Mouse (Mus musculus): ENCODE data around the gene Dynlt1f. TPM values are rescaled to one million over a fixed set of nuclear protein-coding genes. Genes with fewer than 3 reads are reported as not detected.
A peak's percentile ranks its signal among the peaks of the same experiment; 100 is the strongest.
"Not testable (repeated sequence)": the region's sequence is repeated elsewhere in the genome, so short reads cannot be mapped to it uniquely, and the experiment has no call there.

Dynlt1f gene
- polyA plus RNA-seq, 1 experiment from 2014 or later, result 308 TPM

GRCm38 (mm10) chr17:6691596-6691995, 35.9 kb upstream of the Dynlt1f start:
- not testable (repeated sequence) for H3K4me2 ChIP-seq; ATAC-seq (ENCODE audit: low FRiP score); H3K4me1 ChIP-seq (ENCODE audit: control insufficient read depth, insufficient read depth, low read length); H3K36me3 ChIP-seq (ENCODE audit: control insufficient read depth, insufficient read depth, low read length); H3K9ac ChIP-seq (ENCODE audit: low read length); H3K27ac ChIP-seq (ENCODE audit: low read depth, low read length); H3K27me3 ChIP-seq (ENCODE audit: control insufficient read depth, insufficient read depth, low read length); H3K9me3 ChIP-seq (ENCODE audit: control insufficient read depth, low read length); H3K4me3 ChIP-seq (ENCODE audit: low read depth, low read length)
- DNase-seq (ENCODE audit: low spot score, missing footprints), result peak; percentile 91
- WGBS, result 21% methylated on average over 2 of the region's 2 CpGs

GRCm38 (mm10) chr17:6689344-6689743, 33.6 kb upstream of the Dynlt1f start:
- H3K36me3 ChIP-seq (ENCODE audit: control insufficient read depth, insufficient read depth, low read length); ATAC-seq (ENCODE audit: low FRiP score); H3K4me3 ChIP-seq (ENCODE audit: low read depth, low read length): not testable (repeated sequence)

GRCm38 (mm10) chr17:6686299-6686971, 30.7 kb upstream of the Dynlt1f start:
- H3K4me3 ChIP-seq (ENCODE audit: low read depth, low read length); H3K9ac ChIP-seq (ENCODE audit: low read length); H3K36me3 ChIP-seq (ENCODE audit: control insufficient read depth, insufficient read depth, low read length); H3K27ac ChIP-seq (ENCODE audit: low read depth, low read length); ATAC-seq (ENCODE audit: low FRiP score); DNase-seq (ENCODE audit: low spot score, missing footprints); H3K4me2 ChIP-seq; H3K27me3 ChIP-seq (ENCODE audit: control insufficient read depth, insufficient read depth, low read length); H3K4me1 ChIP-seq (ENCODE audit: control insufficient read depth, insufficient read depth, low read length); H3K9me3 ChIP-seq (ENCODE audit: control insufficient read depth, low read length): not testable (repeated sequence)
- 94% methylated on average over 2 of the region's 4 CpGs for WGBS

More at GRCm38 (mm10) chr17:6689344-6689743, 33.6 kb upstream of the Dynlt1f start:
- DNase-seq (ENCODE audit: low spot score, missing footprints); H3K27me3 ChIP-seq (ENCODE audit: control insufficient read depth, insufficient read depth, low read length); H3K4me2 ChIP-seq; H3K9ac ChIP-seq (ENCODE audit: low read length); H3K9me3 ChIP-seq (ENCODE audit: control insufficient read depth, low read length); H3K27ac ChIP-seq (ENCODE audit: low read depth, low read length); H3K4me1 ChIP-seq (ENCODE audit: control insufficient read depth, insufficient read depth, low read length): not testable (repeated sequence)
- 88% methylated on average over 2 of the region's 4 CpGs for WGBS

GRCm38 (mm10) chr17:6685288-6685818, 29.7 kb upstream of the Dynlt1f start:
- WGBS, result 39% methylated on average over 2 of the region's 8 CpGs
- H3K27me3 ChIP-seq (ENCODE audit: control insufficient read depth, insufficient read depth, low read length); H3K4me2 ChIP-seq; H3K4me1 ChIP-seq (ENCODE audit: control insufficient read depth, insufficient read depth, low read length); H3K4me3 ChIP-seq (ENCODE audit: low read depth, low read length); H3K36me3 ChIP-seq (ENCODE audit: control insufficient read depth, insufficient read depth, low read length); DNase-seq (ENCODE audit: low spot score, missing footprints); H3K27ac ChIP-seq (ENCODE audit: low read depth, low read length); H3K9ac ChIP-seq (ENCODE audit: low read length); H3K9me3 ChIP-seq (ENCODE audit: control insufficient read depth, low read length): not testable (repeated sequence)
- ATAC-seq (ENCODE audit: low FRiP score), result peak; percentile 73

- peak overlapping the region; percentile 57; the same call in 1 of the 2 replicates for H3K27ac ChIP-seq (ENCODE audit: low read depth, low read length)
- not testable (repeated sequence) for H3K4me2 ChIP-seq; H3K4me1 ChIP-seq (ENCODE audit: control insufficient read depth, insufficient read depth, low read length); H3K4me3 ChIP-seq (ENCODE audit: low read depth, low read length); H3K9me3 ChIP-seq (ENCODE audit: control insufficient read depth, low read length); H3K27me3 ChIP-seq (ENCODE audit: control insufficient read depth, insufficient read depth, low read length); H3K9ac ChIP-seq (ENCODE audit: low read length); H3K36me3 ChIP-seq (ENCODE audit: control insufficient read depth, insufficient read depth, low read length)
- peak; percentile 86 for DNase-seq (ENCODE audit: low spot score, missing footprints)
- WGBS, result no CpG with 5 or more reads among the region's 4 CpGs
- ATAC-seq (ENCODE audit: low FRiP score), result peak; percentile 94
Measured at GRCm38 (mm10) chr17:6684464-6685287, 29.0 kb upstream of the Dynlt1f start.

GRCm38 (mm10) chr17:6683702-6684101, 28.0 kb upstream of the Dynlt1f start:
- not testable (repeated sequence) for H3K4me2 ChIP-seq; H3K9ac ChIP-seq (ENCODE audit: low read length); H3K27ac ChIP-seq (ENCODE audit: low read depth, low read length); H3K36me3 ChIP-seq (ENCODE audit: control insufficient read depth, insufficient read depth, low read length); H3K4me1 ChIP-seq (ENCODE audit: control insufficient read depth, insufficient read depth, low read length); H3K4me3 ChIP-seq (ENCODE audit: low read depth, low read length); H3K9me3 ChIP-seq (ENCODE audit: control insufficient read depth, low read length); H3K27me3 ChIP-seq (ENCODE audit: control insufficient read depth, insufficient read depth, low read length); DNase-seq (ENCODE audit: low spot score, missing footprints); ATAC-seq (ENCODE audit: low FRiP score)
- no CpG with 5 or more reads among the region's 5 CpGs for WGBS

GRCm38 (mm10) chr17:6681721-6682120, 26.0 kb upstream of the Dynlt1f start:
- not testable (repeated sequence) for H3K27ac ChIP-seq (ENCODE audit: low read depth, low read length); H3K4me1 ChIP-seq (ENCODE audit: control insufficient read depth, insufficient read depth, low read length); H3K9ac ChIP-seq (ENCODE audit: low read length); H3K4me2 ChIP-seq; H3K27me3 ChIP-seq (ENCODE audit: control insufficient read depth, insufficient read depth, low read length); H3K9me3 ChIP-seq (ENCODE audit: control insufficient read depth, low read length); ATAC-seq (ENCODE audit: low FRiP score); H3K36me3 ChIP-seq (ENCODE audit: control insufficient read depth, insufficient read depth, low read length); H3K4me3 ChIP-seq (ENCODE audit: low read depth, low read length)
- peak; percentile 45 for DNase-seq (ENCODE audit: low spot score, missing footprints)
- 73% methylated on average over 4 of the region's 4 CpGs for WGBS

GRCm38 (mm10) chr17:6678063-6678462, 22.4 kb upstream of the Dynlt1f start:
- not testable (repeated sequence) for H3K9ac ChIP-seq (ENCODE audit: low read length); ATAC-seq (ENCODE audit: low FRiP score); H3K27ac ChIP-seq (ENCODE audit: low read depth, low read length); H3K4me1 ChIP-seq (ENCODE audit: control insufficient read depth, insufficient read depth, low read length); H3K4me2 ChIP-seq; H3K27me3 ChIP-seq (ENCODE audit: control insufficient read depth, insufficient read depth, low read length); DNase-seq (ENCODE audit: low spot score, missing footprints); H3K9me3 ChIP-seq (ENCODE audit: control insufficient read depth, low read length); H3K36me3 ChIP-seq (ENCODE audit: control insufficient read depth, insufficient read depth, low read length); H3K4me3 ChIP-seq (ENCODE audit: low read depth, low read length)
- WGBS, result 71% methylated on average over 1 of the region's 2 CpGs

- H3K4me3 ChIP-seq (ENCODE audit: low read depth, low read length); ATAC-seq (ENCODE audit: low FRiP score); DNase-seq (ENCODE audit: low spot score, missing footprints); H3K9me3 ChIP-seq (ENCODE audit: control insufficient read depth, low read length); H3K4me2 ChIP-seq; H3K4me1 ChIP-seq (ENCODE audit: control insufficient read depth, insufficient read depth, low read length); H3K27ac ChIP-seq (ENCODE audit: low read depth, low read length); H3K27me3 ChIP-seq (ENCODE audit: control insufficient read depth, insufficient read depth, low read length); H3K36me3 ChIP-seq (ENCODE audit: control insufficient read depth, insufficient read depth, low read length); H3K9ac ChIP-seq (ENCODE audit: low read length): not testable (repeated sequence)
- 59% methylated on average over 5 of the region's 5 CpGs for WGBS
Measured at GRCm38 (mm10) chr17:6674297-6674696, 18.6 kb upstream of the Dynlt1f start.

Measured in midbrain, embryonic 11.5 days (tissue).